Mouse (Mus musculus) mouse trophoblast stem cell (cell line): ENCODE data around the gene Oxa1l.

ENCODE experiments used
- in situ Hi-C, 2 experiments: fragments of 300-500 bp; cut with MseI, MboI; formaldehyde crosslinking; loops; 2 replicates in 1 of 2; 3 replicates in 1 of 2; pipeline ENCODE4 v1.15.1; 2025

Gene Oxa1l

DNA sequence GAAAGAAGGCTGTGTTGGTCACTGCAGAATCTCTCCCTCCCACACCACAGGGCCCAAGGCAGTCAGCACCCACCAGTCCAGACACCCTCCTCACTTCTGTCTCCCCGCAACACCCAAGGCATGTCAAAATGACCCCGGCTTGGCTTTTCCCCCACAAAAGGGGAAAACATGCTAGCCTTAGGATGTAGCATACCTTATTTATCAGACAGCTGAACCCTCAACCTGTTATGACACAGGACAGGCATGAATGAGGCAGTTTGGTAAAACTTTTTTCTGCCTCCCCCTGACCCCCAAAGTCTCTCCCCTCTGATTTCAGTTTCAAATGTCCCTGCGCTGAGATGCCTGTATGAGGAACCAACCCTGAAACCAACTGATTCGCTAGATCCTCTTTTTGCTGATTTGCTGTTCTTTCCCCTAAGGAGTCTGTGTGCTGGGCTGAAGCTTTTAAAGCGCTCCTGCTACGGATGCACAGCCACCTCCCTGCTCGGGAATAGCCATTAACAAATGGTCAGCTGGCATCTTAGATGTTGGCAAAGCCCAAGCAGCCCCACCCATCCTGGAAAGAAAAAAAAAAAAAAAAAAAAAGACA is 48.5 kb downstream of the Oxa1l start:
- in situ Hi-C loops = loop anchor here (25.0 kb wide), 2 partner anchors 172 to 347 kb away; no protein-coding TSS in a partner anchor

DNA sequence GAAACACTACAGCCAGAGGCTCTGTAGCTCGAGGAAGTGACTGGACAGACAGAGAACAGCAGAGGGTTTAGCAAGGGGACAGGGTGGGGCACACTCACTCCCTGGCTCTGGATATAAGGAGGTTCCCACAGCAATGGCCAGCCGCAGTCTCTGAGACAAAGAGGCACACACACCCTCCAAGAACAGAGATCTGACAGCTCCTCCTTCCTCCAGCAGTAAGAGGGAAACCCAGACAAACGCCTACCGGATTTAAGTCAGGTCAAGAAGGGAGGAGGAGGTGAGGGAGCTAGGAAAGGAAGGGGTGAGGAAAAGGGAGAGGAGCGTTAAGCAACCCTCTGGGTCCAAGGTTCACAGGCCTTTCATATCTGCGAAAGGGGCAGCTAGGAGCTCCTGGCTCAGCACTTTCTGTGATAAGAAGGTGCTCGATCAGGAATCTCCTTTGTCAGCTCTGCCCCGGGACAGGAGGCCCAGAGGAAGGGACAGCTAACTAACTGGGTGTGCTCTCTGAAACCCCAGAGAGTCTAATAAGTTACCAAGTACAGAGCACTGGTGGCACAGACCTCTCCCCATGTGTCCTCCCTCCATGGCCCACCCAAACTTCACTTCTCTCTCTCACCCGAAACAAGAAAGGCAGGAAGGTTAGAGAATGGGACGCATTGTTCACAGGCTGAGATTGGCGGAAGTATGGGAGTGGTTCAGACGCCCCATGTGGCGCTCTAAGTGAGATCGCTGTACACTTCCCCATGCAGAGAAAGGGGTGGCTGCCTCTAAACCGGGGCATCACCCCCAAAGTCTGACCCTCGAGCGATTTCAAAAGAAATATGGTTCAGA is 49.6 kb downstream of the Oxa1l start:
- in situ Hi-C loops = loop anchor here (5.0 to 25.0 kb wide), 4 partner anchors 33 to 348 kb away; no protein-coding TSS in a partner anchor

DNA sequence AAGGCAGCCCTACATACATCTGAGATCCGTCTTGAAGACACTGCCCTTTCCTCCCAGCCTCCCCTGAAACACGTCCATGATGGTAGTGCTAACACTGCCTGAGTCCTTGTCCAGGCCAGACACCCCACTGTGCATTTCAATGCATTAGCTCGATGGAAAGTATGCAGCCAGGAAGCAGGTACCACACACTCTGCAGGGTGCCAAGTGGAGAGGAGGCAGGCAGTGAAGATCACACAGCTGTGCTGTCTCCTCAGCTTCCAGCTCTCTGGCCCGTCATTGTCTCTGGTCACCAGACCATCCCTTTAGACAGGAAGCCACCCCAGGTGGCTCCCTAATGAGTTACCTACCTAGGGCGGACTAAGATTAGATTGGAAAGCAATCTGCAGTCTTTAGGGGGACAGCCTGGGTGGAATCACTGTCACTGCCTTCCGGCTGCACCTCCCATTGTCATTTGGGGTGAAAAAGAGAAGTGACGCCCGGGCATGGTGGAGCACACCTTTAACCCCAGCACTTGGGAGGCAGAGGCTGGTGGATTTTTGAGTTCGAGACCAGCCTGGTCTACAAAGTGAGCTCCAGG is 51.5 kb downstream of the Oxa1l start:
- in situ Hi-C loops = loop anchor here (5.0 to 25.0 kb wide), 4 partner anchors 35 to 350 kb away; no protein-coding TSS in a partner anchor

DNA sequence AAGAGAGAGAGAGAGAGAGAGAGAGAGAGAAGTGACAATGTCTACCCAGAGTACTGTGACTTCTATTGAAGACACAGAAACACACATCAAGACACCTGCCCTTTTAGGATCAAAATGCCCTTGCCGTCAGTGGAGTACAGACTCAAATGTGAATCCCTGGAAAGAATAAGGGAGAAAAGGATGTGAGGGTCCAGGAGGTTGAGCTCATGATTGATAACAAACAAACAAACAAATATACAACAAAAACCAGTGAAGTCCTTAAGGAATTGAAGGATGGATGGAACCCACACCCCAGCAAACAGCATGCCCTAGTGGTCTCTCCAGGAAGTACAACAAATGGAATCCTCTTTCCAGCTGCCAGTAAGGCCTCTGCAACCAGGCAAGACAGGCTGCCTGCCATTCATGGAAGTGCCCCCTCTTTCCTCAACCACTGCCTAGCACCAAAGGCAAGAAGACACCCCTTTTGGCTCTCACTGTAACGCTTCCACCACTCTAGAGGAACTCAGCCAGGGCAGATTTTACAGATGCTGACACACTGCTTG is 52.1 kb downstream of the Oxa1l start:
- in situ Hi-C loops = loop anchor here (5.0 to 25.0 kb wide), 4 partner anchors 35 to 350 kb away; no protein-coding TSS in a partner anchor

DNA sequence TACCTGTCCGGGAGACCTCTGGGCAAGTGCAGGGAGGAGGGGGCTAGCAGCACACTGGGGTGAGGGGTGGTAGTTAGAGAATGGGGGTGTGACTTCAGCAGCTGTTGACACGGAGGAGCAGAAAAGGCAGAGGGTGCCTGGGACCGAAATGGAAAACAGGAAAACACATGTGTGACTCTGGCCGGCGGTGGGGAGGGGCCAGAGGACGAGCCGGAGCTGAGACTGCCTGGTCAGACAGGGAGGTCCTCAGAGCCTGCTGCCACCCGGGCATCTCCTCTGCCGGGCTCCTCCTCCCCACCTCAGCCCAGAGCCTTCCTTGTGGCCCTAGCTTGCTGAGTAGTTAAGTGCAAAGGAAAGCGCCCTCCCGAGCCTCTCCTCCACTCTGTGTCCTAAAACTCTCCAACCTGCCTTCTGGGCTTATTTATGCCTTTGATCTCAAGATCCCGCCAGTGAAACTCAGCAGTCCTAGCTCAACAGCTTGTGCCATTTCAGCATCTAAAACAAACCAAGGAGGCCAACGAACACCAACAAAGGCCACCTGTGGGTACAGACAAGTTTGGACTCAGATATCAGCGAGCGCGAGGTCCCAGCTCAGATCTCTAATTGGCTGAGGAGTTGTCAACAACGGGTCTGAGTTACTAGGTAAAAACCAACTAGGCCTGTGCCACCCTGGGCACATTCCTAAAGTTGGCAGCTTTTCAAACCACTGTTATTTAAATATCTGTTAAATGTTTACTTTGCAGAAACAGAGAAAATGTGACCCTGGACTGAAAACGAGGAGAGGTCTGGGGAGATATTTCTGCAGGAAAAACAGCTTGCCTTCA is 53.5 kb downstream of the Oxa1l start:
- in situ Hi-C loops = loop anchor here (5.0 to 25.0 kb wide), 4 partner anchors 37 to 352 kb away; no protein-coding TSS in a partner anchor

DNA sequence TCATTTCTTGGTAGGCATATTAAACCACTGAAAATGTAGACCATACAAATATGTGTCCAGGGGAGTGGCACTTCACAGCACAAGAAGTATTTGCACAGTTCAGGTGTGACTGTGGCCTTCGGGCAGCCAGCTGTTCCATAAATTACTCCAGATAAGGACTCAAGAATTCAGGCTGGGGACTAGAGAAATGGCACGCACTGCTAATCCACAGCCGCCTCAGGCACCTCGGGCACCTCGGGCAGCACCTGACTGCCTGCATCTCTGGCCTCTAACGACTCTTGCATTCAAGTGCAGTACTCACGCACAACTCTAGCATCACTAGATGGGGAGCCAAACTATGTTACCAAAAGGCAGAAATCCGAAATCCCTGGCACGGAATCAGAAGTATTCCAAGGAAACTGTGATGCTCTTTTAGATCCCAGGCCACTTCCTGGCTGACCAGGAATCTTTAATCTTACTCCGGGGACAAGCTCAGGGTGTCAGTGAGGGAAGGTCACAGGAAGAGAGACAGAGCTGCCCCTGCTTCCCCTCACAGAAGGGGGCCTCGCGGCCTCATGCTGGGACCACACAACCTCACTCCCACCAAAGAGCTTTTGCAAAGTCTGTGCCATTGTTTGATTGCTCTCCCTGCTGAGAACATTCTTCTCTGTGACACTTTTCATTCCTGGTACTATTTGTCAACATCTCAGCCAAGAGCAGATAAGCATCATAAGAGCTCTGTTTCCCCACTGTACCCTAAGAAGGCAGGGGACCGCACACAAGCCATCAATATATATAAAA is 54.8 kb downstream of the Oxa1l start:
- in situ Hi-C loops = loop anchor here (5.0 to 25.0 kb wide), 4 partner anchors 37 to 353 kb away; no protein-coding TSS in a partner anchor

DNA sequence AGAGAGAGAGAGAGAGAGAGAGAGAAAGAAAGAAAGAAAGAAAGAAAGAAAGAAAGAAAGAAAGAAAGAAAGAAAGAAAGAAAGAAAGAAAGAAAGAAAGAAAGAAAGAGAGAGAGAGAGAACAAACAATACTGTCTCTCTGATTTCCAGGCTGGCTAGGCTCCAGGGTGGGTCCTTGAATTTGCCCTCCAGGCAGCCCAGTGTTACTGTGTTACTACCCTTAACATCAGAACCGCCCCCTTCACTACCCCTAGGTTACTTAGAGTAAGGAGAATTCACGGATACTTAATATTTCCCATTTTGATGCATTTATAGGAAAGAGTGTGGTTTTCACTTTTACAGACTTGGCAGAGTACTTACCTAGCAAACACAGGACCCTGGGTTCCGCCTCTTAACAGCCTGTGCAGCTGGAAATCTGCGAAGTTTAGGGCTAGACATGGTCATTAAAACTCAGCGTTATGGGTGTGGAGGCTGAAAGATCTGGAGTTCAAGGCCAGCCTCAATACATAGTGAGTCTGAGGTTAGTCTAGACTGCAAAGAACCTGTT is 55.7 kb downstream of the Oxa1l start:
- in situ Hi-C loops = loop anchor here (5.0 to 25.0 kb wide), 4 partner anchors 36 to 354 kb away; no protein-coding TSS in a partner anchor

DNA sequence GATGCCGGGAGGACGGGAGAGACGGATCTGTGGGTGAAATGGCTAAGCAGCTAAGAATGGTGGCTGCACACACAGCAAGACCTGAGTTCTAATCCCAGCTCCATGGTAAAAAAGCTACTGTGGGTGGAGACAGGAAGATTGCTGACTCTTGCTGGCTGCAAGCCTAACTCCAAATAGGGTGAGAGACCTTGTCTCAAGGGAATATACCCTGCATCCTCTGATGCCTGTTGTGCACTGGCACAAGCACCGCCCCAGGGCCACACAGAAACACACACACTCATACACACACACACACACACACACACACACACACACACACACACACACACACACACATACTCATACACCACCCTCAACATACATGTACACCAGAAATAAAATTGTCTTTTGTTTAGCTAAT is 56.2 kb downstream of the Oxa1l start:
- in situ Hi-C loops = loop anchor here (5.0 to 25.0 kb wide), 4 partner anchors 35 to 355 kb away; no protein-coding TSS in a partner anchor

DNA sequence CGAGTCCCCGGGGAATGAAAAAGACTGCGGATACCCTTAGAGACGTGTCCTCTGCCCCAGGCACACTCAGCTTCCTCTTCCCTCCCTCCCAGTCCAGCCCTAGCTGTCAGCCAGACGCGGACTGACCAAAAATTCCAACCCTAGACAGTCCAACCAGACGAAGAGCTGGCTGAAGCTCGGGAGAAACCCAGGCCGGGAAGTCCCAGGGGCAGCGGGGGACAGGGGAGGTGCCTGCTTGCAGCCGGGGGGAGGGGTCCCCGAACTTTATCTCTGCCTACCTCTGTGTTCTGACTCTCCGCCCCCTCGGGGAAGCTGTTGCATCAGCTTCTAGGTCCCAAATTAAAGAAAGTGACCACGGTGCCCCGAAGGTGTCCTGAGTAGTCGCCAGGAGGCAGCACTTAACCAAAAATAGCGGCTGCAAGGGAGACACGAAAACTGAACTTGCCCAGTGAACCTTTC is 57.0 kb downstream of the Oxa1l start, which contains the start of gene Slc7a7:
Slc7a7 (minus strand) TSS at position 158 of the 459 bp plus-strand sequence.
- in situ Hi-C loops = loop anchor here (5.0 to 25.0 kb wide), 4 partner anchors 35 to 355 kb away; no protein-coding TSS in a partner anchor
